Mouse (Mus musculus): Measurements from ENCODE around the gene Mpp1.

Mpp1 gene

GRCm38 (mm10) chrX:75083982-75084773 is 46.6 kb downstream of the Mpp1 start:
- peak in 1 of 2 experiments; percentile 1 for DNase-seq (ENCODE audit: low spot score in 2 of 2)

GRCm38 (mm10) chrX:75082351-75082750 is 48.5 kb downstream of the Mpp1 start:
- DNase-seq (ENCODE audit: low spot score in 2 of 2) = no peak
